Mouse (Mus musculus) midbrain, embryonic 10.5 days (tissue): ENCODE measurements at regions not wholly inside any gene's neighbourhood (a gene's known extent, or its start where the extent isn't known, plus 50 kb on each side); places are given as distances from the start of the nearest gene placed in this dataset.

Experiments used
- DNase-seq: peaks from one replicate; pipeline ENCODE4 v3.0.0-alpha.2; 2017; ENCODE audit warnings: low spot score
- H3K27ac ChIP-seq: fragments of 300-500 bp; sonication (generic); replicated peaks from 2 replicates; pipeline ENCODE4 v1.5.1; 2016; ENCODE audit warnings: mild to moderate bottlenecking
- H3K27me3 ChIP-seq: fragments of 300-500 bp; sonication (generic); 2 replicates; pipeline ENCODE4 v1.6.1; 2016; ENCODE audit warnings: low read depth, mild to moderate bottlenecking; ENCODE audit not compliant: poor library complexity, severe bottlenecking
- H3K36me3 ChIP-seq: fragments of 300-500 bp; sonication (generic); 2 replicates; pipeline ENCODE4 v1.6.1; 2016; ENCODE audit warnings: mild to moderate bottlenecking, moderate library complexity
- H3K4me1 ChIP-seq: fragments of 300-500 bp; sonication (generic); 2 replicates; pipeline ENCODE4 v1.6.1; 2016
- H3K4me3 ChIP-seq: fragments of 300-500 bp; sonication (generic); 2 replicates; pipeline ENCODE4 v1.5.1; 2016; ENCODE audit warnings: mild to moderate bottlenecking, moderate library complexity
- H3K9me3 ChIP-seq: fragments of 300-500 bp; sonication (generic); replicated peaks from 2 replicates; pipeline ENCODE4 v1.6.1; 2016; ENCODE audit warnings: mild to moderate bottlenecking
- WGBS: fragments of 180-500 bp; shearing (Covaris S2); methylation state at CpG from one replicate; pipeline ENCODE4 v1.1.7; 2016; 5-methylcytosine and 5-hydroxymethylcytosine counted together

- Histone ChIP-seq H3K27ac (no peak overlapping the region), H3K4me1 (no peaks in the 10 kb centered on the region), H3K36me3 (no peaks in the 10 kb centered on the region), H3K27me3 (no peaks in the 10 kb centered on the region), H3K9me3 (no peaks in the 10 kb centered on the region), H3K4me3 (no peak overlapping the region)
- no peak for DNase-seq
- 59% methylated on average over 4 of the region's 4 CpGs for WGBS
Observed at GRCm38 (mm10) chr12:15698829-15699228, 117.9 kb downstream of the Trib2 start.

DNA sequence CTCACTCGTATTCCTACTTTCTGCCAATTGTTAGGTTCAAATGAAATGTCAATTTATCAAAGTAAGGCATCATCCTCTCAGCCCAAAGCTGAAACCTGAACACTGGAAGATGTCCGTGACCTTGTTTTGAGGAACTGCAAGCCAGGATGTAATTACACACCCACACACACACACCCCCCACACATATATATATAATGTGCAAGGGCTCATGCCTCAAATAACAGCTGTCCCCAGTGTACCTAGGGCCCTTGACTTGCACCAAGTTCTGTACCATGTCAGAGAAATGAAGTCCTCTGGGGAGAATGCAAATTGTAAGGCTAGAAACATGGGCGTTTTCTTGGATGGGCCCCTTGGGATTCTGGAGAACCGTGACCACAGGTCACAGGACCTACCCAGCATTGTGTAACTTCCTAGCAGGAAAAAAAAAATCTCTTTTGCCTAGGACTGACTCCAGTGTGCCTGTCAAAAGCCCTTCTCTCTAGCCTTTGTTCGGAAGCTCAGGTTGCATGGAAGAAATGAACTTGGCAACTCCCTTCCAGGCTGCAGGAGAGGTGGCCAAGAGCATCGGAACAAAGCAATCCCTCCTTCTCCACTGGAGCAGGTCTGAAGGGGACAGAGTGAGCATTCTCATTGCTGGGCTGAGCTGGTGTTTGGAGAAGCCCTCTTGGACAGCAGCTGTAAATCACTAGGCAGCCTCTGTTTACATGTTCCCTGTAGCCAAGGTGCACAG is 118.5 kb downstream of the Trib2 start:
- Histone ChIP-seq H3K27me3 (no peaks in the 10 kb centered on the region), H3K4me3 (no peak overlapping the region), H3K36me3 (no peaks in the 10 kb centered on the region), H3K9me3 (no peaks in the 10 kb centered on the region), H3K27ac (no peak overlapping the region), H3K4me1 (no peaks in the 10 kb centered on the region)
- no peak for DNase-seq
- 82% methylated on average over 6 of the region's 6 CpGs for WGBS

- WGBS: 91% methylated on average over 2 of the region's 2 CpGs
- Histone ChIP-seq H3K9me3 (no peaks in the 10 kb centered on the region), H3K27me3 (no peaks in the 10 kb centered on the region), H3K4me3 (no peak overlapping the region), H3K4me1 (no peaks in the 10 kb centered on the region), H3K27ac (no peak overlapping the region), H3K36me3 (no peaks in the 10 kb centered on the region)
- DNase-seq: no peak
Observed at GRCm38 (mm10) chr12:15688342-15688741, 128.4 kb downstream of the Trib2 start.

GRCm38 (mm10) chr12:15684311-15684710 is 132.4 kb downstream of the Trib2 start:
- H3K36me3 ChIP-seq: no peaks in the 10 kb centered on the region
- no peaks in the 10 kb centered on the region for H3K9me3 ChIP-seq
- no peaks in the 10 kb centered on the region for H3K27me3 ChIP-seq
- DNase-seq: no peak
- H3K4me1 ChIP-seq: no peaks in the 10 kb centered on the region
- WGBS: 81% methylated on average over 5 of the region's 5 CpGs
- H3K27ac ChIP-seq: no peak overlapping the region
- H3K4me3 ChIP-seq: no peak overlapping the region

DNA sequence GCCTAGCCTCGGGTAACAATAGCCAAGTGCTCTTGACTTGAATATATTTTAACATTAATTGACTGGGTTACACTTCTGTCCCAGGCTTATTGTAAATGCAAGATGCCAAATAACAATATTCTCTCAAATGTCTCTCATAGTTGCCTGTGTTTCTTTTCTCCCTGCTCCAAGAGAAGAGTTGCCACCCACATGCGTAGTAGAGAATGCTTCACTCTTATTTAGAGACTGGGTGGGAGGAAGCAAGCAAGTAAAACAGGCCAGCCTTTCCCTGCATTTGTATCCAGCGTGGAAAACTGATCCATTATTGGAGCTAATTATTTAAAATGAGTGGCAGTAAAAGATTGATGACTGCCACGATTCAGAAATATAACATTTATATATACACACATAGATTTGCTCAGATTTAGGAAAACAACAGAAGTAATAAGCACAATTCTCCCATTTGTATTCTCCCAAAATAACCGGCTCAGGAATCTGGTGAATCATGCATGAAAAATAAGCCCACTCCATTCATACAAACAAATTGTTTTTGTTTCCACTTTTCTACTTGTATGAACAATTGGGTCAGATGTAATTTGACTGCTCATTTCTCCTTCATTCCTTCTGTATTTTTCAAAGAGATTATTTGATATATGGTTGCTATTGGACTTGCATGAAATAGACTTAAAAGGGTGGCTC is 134.9 kb downstream of the Trib2 start:
- Histone ChIP-seq H3K4me3 (no peak overlapping the region), H3K36me3 (no peaks in the 10 kb centered on the region), H3K27me3 (no peaks in the 10 kb centered on the region), H3K9me3 (no peaks in the 10 kb centered on the region), H3K27ac (no peak overlapping the region), H3K4me1 (no peaks in the 10 kb centered on the region)
- 84% methylated on average over 5 of the region's 5 CpGs for WGBS
- no peak for DNase-seq

GRCm38 (mm10) chr12:15676127-15676526 is 140.6 kb downstream of the Trib2 start:
- no peaks in the 10 kb centered on the region for H3K4me1 ChIP-seq
- no peaks in the 10 kb centered on the region for H3K27me3 ChIP-seq
- no peak overlapping the region for H3K27ac ChIP-seq
- H3K36me3 ChIP-seq: no peaks in the 10 kb centered on the region
- no peaks in the 10 kb centered on the region for H3K9me3 ChIP-seq
- H3K4me3 ChIP-seq: no peak overlapping the region
- no peak for DNase-seq
- WGBS: 78% methylated on average over 3 of the region's 3 CpGs

DNA sequence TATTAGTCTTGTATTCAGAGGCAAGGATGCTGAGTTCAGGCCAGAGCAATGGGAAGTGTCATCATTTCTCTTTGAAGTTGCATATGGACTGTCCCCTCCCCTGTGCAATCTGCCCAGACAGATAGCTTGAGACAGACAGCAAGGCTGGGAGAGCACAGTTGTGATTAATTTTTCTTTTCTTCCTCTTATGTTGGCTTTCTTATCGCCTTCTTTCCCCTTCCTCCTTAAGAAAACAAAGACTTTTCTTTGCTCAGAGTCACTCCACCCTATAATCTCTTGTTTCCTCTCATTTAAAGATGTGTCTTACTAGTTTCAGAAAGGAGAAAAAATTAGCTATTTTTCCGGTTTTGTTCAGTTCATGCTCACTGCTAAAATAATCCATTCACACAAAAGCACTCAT is 157.0 kb downstream of the Trib2 start:
- no peaks in the 10 kb centered on the region for H3K27me3 ChIP-seq
- H3K4me1 ChIP-seq: no peaks in the 10 kb centered on the region
- no peak overlapping the region for H3K4me3 ChIP-seq
- no peak for DNase-seq
- no peaks in the 10 kb centered on the region for H3K36me3 ChIP-seq
- H3K9me3 ChIP-seq: no peaks in the 10 kb centered on the region
- H3K27ac ChIP-seq: no peak overlapping the region
- 85% methylated on average over 2 of the region's 2 CpGs for WGBS

- no peak overlapping the region for H3K4me3 ChIP-seq
- WGBS: 81% methylated on average over 2 of the region's 2 CpGs
- DNase-seq: no peak
- no peak overlapping the region for H3K27ac ChIP-seq
- H3K27me3 ChIP-seq: no peaks in the 10 kb centered on the region
- H3K4me1 ChIP-seq: no peaks in the 10 kb centered on the region
- H3K9me3 ChIP-seq: no peaks in the 10 kb centered on the region
- no peaks in the 10 kb centered on the region for H3K36me3 ChIP-seq
Observed at GRCm38 (mm10) chr12:15659332-15659731, 157.4 kb downstream of the Trib2 start.

DNA sequence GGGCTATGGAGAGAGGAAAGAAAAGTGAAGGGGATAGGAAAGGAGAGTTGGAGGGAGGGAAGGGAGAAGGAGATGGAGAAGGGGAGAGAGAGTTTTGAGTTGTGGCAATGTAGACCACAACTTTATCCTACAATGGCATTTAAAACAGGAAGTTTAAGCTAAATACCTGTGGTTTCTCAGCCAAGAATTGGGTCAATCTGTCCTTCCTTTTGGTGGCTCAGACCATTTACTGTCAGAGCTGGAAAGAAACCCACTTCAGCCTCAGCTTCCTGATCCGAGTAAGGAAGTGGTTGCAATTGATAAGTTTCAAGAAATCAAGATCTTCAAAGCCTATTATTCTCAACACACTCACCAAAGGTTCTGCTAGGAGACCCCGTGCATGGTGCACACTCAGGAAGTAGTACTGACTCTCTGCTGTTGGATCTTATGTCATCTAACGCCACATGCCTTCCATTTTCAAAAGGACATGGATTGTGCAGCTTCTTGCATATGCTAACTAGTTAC is 158.9 kb downstream of the Trib2 start:
- no peaks in the 10 kb centered on the region for H3K9me3 ChIP-seq
- DNase-seq: no peak
- H3K4me3 ChIP-seq: no peak overlapping the region
- H3K27me3 ChIP-seq: no peaks in the 10 kb centered on the region
- H3K4me1 ChIP-seq: no peaks in the 10 kb centered on the region
- H3K27ac ChIP-seq: no peak overlapping the region
- WGBS: 88% methylated on average over 3 of the region's 3 CpGs
- H3K36me3 ChIP-seq: no peaks in the 10 kb centered on the region

GRCm38 (mm10) chr12:15654585-15654984 is 162.1 kb downstream of the Trib2 start:
- 93% methylated on average over 4 of the region's 4 CpGs for WGBS
- no peak for DNase-seq
- no peaks in the 10 kb centered on the region for H3K36me3 ChIP-seq

GRCm38 (mm10) chr12:15653357-15653763 is 163.4 kb downstream of the Trib2 start:
- no peaks in the 10 kb centered on the region for H3K27me3 ChIP-seq
- H3K36me3 ChIP-seq: no peaks in the 10 kb centered on the region
- DNase-seq: no peak
- no peak overlapping the region for H3K4me3 ChIP-seq
- H3K27ac ChIP-seq: no peak overlapping the region
- 0 out of 2 replicates have a peak, but pooled peaks cover under 1% of the 10 kb centered on the region for H3K4me1 ChIP-seq
- 82% methylated on average over 8 of the region's 8 CpGs for WGBS
- H3K9me3 ChIP-seq: no peaks in the 10 kb centered on the region

More at GRCm38 (mm10) chr12:15654585-15654984, 162.1 kb downstream of the Trib2 start:
- H3K4me3 ChIP-seq: no peak overlapping the region
- H3K27me3 ChIP-seq: no peaks in the 10 kb centered on the region
- H3K4me1 ChIP-seq: no peaks in the 10 kb centered on the region
- no peaks in the 10 kb centered on the region for H3K9me3 ChIP-seq
- H3K27ac ChIP-seq: no peak overlapping the region

DNA sequence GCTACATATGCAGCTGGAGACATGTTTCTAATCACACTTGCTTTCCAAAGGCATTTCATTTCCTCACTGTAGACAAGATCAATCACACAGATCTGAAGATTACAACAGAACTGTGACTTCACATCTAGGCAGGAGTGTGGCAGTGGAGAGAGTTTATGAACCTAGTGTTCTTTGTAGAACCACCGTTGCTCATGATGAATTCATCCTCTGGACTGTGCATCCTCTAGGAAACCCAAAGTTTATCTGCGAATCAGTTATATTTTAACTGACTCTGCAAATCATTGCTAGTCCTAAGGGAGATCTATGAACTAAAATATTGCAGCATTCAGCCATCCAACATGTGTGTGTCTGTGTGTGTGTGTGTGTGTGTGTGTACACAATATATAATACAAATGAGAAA is 165.4 kb downstream of the Trib2 start:
- Histone ChIP-seq H3K4me1 (0 out of 2 replicates have a peak, but pooled peaks cover 4% of the 10 kb centered on the region), H3K4me3 (no peak overlapping the region), H3K27ac (no peak overlapping the region), H3K36me3 (no peaks in the 10 kb centered on the region), H3K27me3 (no peaks in the 10 kb centered on the region), H3K9me3 (no peaks in the 10 kb centered on the region)
- no peak for DNase-seq
- WGBS: 92% methylated on average over 2 of the region's 2 CpGs

GRCm38 (mm10) chr12:15649906-15650305 is 166.8 kb downstream of the Trib2 start:
- 0 out of 2 replicates have a peak, but pooled peaks cover 4% of the 10 kb centered on the region for H3K4me1 ChIP-seq
- H3K9me3 ChIP-seq: no peaks in the 10 kb centered on the region
- no peaks in the 10 kb centered on the region for H3K27me3 ChIP-seq
- WGBS: 85% methylated on average over 4 of the region's 4 CpGs
- no peak overlapping the region for H3K27ac ChIP-seq
- DNase-seq: no peak
- H3K36me3 ChIP-seq: no peaks in the 10 kb centered on the region
- H3K4me3 ChIP-seq: no peak overlapping the region
